Mouse (Mus musculus) bone marrow, adult 2 months (tissue): Measurements from ENCODE around the gene Pde4d.

ENCODE experiments used
- CTCF ChIP-seq: fragments of 200-500 bp; IDR thresholded peaks from 2 replicates; pipeline ENCODE4 v1.5.1; 2011; ENCODE audit warnings: low read length, control low read depth; ENCODE audit not compliant: control insufficient read depth, insufficient read depth
- POLR2A ChIP-seq: fragments of 200-500 bp; IDR thresholded peaks from 2 replicates; pipeline ENCODE4 v1.6.1; 2011; ENCODE audit warnings: low read depth, mild to moderate bottlenecking, control low read depth, low read length, borderline replicate concordance; ENCODE audit not compliant: control insufficient read depth

- TF ChIP-seq CTCF (no peak), POLR2A (no peak)
Measured at GRCm38 (mm10) chr13:109985892-109986291, 1536.1 kb downstream of the Pde4d start.
